Mouse (Mus musculus) E14TG2a.4 (cell line): ENCODE data around the gene Bcl11a.

ENCODE experiments used
- CTCF ChIP-seq: conservative IDR thresholded peaks from 2 replicates; pipeline ENCODE4 v1.5.1; 2014; ENCODE audit warnings: low read length
- NANOG ChIP-seq: IDR thresholded peaks from 2 replicates; pipeline ENCODE4 v1.6.1; 2014; ENCODE audit warnings: borderline replicate concordance, low read length, mixed read lengths

DNA sequence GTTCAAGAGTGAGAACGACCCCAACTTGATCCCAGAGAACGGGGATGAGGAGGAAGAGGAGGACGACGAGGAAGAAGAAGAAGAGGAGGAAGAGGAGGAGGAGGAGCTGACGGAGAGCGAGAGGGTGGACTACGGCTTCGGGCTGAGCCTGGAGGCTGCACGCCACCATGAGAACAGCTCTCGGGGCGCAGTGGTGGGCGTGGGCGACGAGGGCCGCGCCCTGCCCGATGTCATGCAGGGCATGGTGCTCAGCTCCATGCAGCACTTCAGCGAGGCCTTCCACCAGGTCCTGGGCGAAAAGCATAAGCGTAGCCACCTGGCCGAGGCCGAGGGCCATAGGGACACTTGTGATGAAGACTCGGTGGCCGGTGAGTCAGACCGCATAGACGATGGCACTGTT is 86.2 kb downstream of the Bcl11a start:
- TF ChIP-seq CTCF (no peak), NANOG (no peak)
